Mouse (Mus musculus) spleen, postnatal 10 days (tissue): Measurements from ENCODE around the gene Slc39a3.
"Not testable (repeated sequence)": the region's sequence is repeated elsewhere in the genome, so short reads cannot be mapped to it uniquely, and the experiment has no call there.

ENCODE experiments used
- DNase-seq, 2 experiments: peaks; one replicate each; pipeline ENCODE4 v3.0.0; 2021 to 2022; ENCODE audit warnings: low spot score in 2 of 2

Slc39a3 gene

DNA sequence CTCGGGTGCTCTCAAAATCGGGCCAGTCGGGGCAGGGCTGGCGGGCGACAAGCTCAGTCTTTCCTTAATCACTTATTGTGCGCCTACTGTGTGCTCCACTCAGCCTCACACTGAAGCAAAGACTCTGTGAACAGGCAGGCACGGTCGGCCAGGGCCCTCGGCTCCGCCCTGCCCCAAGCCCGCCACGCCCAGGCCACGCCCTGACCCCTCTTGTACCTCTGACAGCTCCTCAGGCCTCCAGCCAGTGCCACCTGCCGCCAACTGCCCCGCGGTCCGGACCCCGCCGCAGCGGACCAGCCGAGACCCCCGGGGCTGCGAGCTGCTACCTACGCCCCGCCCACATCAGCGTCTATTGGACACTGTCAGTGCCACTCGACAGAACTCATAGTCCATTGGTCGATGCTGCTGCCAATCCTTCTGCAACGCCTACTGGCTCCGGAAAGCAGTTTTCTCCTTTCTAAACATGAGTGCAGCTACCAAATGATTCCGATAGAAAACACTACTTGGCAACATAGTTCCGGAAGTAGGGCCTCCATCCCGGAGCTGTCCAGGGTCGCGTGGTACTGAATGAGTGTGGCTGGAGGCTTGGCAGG lies at the start of gene Slc39a3:
Gene Slc39a3, minus strand, starts transcription at position 439 of the 593 bp plus-strand sequence.
- peak; percentile 98 to 99 for DNase-seq

- peak in 1 of 2 experiments; percentile 53 for DNase-seq
Measured at GRCm38 (mm10) chr10:81087021-81087420, 49.8 kb upstream of the Slc39a3 start.

- peak; percentile 67 to 79 for DNase-seq
Measured at GRCm38 (mm10) chr10:81082168-81082960, 45.1 kb upstream of the Slc39a3 start.

DNA sequence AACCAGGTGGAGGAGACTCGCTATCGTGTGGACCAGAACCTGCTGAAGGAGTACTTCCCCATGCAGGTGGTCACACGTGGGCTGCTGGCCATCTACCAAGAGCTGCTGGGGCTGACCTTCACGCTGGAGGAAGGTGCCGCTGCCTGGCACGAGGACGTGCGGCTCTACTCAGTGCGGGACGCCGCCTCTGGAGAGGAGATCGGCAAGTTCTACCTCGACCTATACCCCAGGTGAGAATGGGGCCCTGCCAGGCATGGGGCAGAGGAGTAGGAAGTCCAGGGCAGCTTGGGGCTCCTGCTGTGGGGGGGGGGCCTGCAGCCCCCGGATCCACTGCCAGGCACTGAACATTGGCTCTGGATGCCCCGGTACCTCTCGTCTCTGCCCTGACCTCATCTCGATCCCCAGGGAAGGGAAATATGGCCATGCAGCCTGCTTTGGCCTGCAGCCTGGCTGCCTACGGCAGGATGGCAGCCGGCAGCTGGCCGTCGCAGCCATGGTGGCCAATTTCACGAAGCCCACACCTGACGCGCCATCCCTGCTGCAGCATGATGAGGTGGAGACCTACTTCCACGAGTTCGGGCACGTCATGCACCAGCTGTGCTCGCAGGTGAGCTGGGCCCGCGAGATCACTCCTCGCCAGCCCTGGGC lies 42.9 kb upstream of the Slc39a3 start:
- DNase-seq = no peak

DNA sequence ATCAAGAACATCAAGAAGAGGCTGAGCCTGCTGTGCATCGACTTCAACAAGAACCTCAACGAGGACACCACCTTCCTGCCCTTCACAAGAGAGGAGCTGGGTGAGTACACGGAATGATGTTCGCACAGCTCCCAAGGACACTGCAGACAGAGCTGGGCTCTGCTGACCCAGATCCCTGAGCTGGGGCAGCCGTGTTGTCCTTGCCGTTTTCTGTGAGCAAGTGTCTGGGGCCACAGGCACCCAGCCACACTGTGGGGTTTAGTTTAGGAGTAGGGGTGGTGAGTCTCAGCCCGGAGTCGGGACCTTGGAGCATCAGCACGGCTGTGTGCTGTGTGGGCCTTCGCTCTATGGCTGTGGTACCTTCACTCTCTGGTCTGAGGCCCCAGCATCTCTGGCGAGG lies 40.7 kb upstream of the Slc39a3 start:
- DNase-seq = no peak

- no peak for DNase-seq
Measured at GRCm38 (mm10) chr10:81076356-81076755, 39.1 kb upstream of the Slc39a3 start.

GRCm38 (mm10) chr10:81075734-81076133 lies 38.5 kb upstream of the Slc39a3 start:
- DNase-seq = no peak

DNA sequence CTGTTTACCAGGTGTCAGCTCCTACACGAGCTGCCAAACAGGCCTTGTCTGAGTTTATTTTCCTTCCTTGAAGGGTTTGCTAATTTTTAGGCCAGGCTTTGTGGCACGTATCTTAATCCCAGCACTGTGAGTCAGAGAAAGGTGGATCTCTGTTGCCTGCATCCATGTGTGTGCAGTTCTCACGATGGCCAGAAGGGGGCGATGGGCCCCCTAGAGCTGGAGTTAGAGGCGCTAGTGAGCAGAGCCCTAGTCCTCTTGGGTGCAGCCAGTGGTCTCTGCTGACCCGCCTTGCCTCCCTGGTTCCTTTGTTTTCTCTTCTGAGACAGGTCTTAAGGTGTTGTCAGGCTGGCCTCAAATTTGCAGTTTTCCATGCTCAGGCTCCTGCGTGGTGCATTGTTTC lies 36.2 kb upstream of the Slc39a3 start:
- DNase-seq = peak in 1 of 2 experiments; percentile 65

DNA sequence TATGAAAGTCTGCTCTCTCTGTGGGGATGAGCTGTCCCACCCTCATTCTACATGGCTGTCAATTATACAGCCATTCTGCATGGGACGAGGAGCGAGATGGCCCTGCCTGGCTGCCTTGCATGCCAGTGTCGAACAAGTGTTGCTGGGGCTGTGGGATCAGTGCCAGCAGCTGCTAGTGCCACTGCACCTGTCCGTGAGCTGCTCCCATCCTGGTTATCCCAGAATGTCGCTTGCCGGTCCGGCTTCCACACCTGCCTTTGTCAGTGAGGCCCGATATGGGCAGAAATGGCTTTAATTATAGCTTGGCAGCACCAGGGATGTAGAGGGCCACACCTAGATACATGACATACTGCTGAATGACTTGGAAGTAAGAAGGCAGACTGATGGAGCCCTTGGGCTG lies 35.1 kb upstream of the Slc39a3 start:
- no peak for DNase-seq

DNA sequence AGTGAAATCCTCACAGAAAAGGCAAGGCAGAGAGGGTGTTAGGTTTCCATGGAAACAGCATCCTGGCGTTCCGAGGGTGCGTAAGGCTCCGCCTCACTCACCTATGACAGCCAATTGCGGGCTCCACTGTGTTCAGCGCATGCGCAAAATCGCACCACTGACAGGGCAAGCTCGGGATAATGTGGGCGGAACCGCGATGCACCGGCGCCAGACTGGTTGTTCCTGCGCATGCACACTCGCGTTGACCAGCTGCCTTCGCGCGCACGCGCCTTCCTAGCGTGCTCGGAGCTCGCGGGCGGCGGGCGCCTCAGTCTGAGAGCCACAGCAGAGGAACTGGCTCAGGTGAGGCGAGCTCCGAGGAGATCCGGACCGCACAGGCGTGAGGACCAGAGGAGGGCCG lies 32.6 kb upstream of the Slc39a3 start, which contains the start of gene Thop1:
Gene Thop1, plus strand, starts transcription at position 200 of the 400 bp plus-strand sequence.
- DNase-seq = peak; percentile 85 to 97

- no peak for DNase-seq
Measured at GRCm38 (mm10) chr10:81068706-81069105, 31.5 kb upstream of the Slc39a3 start.

DNA sequence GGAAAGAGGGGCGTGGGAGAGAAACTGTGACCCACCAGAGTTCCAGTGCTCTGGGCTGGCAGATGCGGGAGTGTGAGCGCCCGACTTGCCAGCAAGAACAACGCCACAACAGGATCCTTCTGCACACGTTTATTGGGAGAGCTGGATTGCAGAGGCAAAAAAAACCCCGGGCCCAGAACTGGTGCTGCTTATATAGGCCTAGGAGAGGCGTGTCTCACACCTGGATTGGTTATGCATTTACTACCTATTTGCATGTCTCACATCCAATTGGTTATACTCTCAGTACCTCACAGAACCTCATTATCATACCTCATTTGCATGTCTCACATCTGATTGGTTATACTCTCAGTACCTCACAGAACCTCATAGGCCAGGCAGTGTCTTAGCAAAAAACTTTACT lies 27.3 kb upstream of the Slc39a3 start:
- not testable (repeated sequence) for DNase-seq

DNA sequence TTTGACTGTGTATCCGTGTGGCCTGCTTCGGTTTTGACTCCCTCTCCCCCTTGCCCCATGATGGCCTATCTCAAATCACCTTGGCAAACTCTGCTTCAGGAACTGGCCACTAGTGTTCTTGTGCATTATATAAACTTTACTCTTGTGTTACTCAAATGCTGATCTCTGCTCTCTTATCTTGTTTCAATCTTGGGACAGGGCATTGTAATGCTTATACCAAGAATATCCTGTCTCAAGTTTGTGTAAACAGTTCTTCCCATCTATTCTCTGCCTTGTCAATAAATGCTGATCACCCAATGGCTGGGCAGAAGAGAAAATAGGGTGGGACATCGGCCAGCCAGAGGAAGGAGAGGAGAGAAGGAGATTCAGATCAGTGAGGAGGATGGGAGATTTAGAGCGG lies 25.5 kb upstream of the Slc39a3 start:
- DNase-seq = no peak

GRCm38 (mm10) chr10:81059603-81060543 lies 22.6 kb upstream of the Slc39a3 start, which contains the start of gene Sgta:
Sgta (minus strand) TSS chr10:81060181.
- peak; percentile 94 to 96 for DNase-seq

DNA sequence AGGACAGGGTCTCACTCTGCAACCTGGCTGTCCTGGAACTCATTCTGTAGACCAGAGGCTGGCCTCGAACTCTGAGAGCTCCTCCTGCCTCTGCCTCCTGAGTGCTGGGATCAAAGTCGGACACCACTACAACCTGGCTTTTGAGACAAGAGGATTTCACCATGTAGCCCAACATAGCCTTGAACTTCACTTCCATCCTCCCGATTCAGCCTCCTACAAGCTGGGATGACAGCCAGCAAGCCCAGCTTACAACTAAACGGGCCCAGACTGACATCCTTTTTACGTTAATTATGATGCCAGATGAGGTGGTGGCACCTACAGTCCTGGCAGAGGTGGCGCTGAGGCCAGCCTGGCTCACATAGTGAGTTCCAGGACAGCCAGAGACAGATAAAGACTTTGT lies 21.7 kb upstream of the Slc39a3 start:
- DNase-seq = no peak

DNA sequence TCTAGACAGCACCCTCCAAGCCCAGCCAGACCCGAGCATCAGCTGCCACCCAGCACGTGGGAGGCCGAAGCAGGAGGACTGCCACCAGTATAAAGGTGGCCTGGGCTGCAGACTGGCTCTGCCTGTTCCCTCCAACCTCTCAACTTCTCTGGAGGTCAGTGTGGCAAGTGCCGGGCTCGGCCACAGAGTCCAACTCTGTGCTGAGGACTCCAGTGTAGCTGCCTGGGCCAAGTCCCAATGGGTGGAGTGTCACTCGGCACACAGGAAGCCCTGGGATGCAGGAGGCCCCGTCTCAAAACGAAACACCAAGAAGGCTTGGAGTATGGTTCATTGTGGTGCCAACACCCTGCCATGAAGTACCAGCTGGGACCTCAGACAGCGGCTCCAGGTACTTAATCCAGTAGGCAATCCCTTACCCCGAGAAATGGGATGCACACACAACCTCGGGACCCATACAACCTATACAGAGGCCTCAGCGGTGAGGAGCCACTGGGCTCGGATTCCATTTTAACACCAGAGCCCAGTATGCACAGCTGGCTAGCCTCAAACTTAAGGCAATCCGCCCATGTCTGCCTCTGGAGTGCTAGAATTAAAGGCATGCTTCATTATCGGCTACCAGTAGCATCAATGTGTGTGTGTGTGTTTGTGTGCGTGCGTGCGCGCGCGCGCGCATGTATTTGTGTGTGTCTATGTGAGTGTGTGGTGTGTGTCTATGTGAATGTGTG lies 20.3 kb upstream of the Slc39a3 start:
- DNase-seq = no peak

DNA sequence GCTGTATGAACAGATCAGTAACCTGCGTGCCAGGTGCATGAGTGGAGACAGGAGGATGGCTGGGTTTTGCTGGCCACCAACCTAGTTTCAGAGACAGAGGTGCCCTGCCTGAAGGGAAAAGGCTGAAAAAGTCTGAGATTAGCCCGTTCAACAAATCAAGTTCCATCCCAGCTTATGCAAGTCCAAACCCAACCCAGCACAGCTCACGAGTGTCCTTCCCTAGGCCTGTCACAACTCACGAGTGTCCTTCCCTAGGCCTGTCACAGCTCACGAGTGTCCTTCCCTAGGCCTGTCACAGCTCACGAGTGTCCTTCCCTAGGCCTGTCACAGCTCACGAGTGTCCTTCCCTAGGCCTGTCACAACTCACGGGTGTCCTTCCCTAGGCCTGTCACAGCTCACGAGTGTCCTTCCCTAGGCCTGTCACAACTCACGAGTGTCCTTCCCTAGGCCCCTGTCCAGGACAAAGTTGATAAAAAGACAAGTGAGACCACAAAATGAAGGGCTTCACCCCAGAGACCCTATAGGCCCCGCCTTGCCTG lies 18.6 kb upstream of the Slc39a3 start:
- not testable (repeated sequence) for DNase-seq

DNA sequence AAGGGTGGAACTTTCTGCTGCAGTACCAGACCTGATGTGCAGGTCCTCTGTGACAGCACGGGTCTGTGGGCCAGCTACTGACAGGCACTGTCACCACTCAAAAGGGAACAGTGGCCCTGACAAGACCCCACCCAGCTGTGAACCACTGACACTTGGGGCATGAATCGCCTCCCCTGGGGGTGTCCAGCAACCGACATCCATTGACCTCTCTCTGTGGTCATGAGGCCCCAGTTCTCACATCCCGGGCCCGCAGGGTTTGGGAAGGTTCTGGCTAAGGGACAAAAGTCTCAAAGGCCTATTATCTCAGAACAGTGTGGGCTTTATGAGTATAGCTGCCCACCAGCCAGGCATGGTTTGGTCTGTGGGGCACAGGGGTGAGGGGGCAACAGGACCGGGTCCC lies 17.9 kb upstream of the Slc39a3 start:
- no peak for DNase-seq

GRCm38 (mm10) chr10:81052577-81052976 lies 15.4 kb upstream of the Slc39a3 start:
- no peak for DNase-seq

GRCm38 (mm10) chr10:81051133-81051532 lies 13.9 kb upstream of the Slc39a3 start:
- DNase-seq = no peak

- DNase-seq = peak in 1 of 2 experiments; percentile 55
Measured at GRCm38 (mm10) chr10:81050645-81051044, 13.4 kb upstream of the Slc39a3 start.
